Mouse (Mus musculus) inflammation-experienced regulatory T-cells, adult 6 months (primary cell): ENCODE measurements around the gene Ddx55. TPM values are rescaled to one million over a fixed set of nuclear protein-coding genes. Genes with fewer than 3 reads are reported as not detected.
A peak's percentile ranks its signal among the peaks of the same experiment; 100 is the strongest.

ENCODE experiments used
- ATAC-seq: one replicate; pipeline ENCODE4 v1.8.0; 2017
- polyA plus RNA-seq, 3 experiments: library from polyadenylated mRNA; unstranded; fragments of 100-300 nt; shearing (Covaris generic); gene quantifications; one replicate each; pipeline ENCODE4 v1.2.1; 2017

The Ddx55 gene
- polyA plus RNA-seq = 10 to 100 TPM; 14.7 to 22.6 (median 20.1) TPM

DNA sequence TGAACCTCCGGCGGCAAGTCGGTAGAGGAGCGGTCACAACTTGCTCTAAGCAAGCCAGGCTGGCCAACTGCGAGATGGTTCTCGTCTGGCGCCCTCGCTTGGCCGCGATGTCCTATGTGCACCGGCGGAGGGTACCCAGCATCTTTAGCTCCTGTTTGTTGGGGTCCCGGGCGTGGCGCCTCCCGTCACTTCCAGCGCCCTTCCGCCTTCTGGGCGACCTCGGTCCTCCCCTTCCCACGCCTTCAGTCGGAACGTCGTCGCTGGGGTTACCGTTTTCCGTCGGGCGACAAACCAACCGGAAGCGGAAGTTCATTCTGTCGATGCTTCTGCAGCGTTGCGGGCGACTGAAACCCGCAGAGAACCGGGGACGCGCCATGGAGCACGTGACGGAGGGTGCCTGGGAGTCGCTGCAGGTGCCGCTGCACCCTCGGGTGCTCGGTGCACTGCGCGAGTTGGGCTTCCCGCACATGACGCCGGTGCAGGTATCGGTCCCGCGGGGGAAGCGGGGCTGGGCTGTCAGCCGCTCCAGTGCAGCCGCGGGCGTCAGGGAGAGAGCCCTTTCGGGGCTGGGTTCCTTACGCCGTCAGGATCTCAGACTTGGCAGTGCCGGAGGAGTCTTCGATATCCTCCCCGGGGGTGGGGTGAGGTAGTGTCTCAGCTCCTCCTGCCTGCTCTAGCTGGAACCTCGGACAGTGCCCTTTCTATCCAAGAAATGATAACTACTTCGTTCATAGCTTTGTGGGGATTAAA lies at the start of gene Ddx55:
Gene Ddx55, plus strand, starts transcription at position 307 of the 750 bp plus-strand sequence.
- peak; percentile 96 for ATAC-seq

DNA sequence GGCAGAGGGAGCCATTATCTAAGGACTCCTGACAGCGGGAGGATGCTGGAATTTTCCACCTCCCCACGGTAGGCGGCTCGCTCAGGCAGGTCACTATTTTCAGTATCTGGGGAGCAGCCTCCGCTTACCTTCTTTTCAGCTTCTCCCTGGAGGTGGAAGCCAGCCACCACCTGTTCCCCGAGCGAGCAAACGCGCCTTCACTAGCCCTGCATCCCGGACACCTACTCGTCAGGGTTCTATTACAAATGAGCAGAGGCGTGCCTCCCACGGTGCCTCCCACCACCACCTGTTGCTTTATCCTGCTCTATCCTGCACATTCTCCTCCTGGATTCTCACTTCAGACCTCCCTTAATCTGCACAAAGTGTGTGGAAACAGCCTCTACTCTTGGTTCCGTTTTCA lies 48.9 kb upstream of the Ddx55 start:
- ATAC-seq = no peak

DNA sequence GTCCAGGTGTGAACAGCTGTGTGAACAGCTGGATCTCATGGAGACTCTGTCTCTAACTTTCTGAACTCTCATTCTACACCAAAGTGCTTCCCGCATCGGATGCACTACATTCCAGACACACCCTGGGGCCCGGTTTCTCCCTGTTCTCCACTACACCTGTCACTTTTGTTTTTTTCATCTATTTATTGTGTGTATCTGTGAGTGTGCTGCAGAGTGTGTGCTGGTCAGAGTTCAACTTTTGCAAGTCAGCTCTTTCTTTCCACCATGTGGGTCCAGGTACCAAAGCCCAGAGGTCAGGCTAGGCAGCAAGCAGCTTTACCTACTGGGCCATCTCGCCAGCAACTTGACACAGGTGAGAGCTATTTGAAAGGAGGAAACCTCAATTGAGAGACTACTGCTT lies 47.4 kb upstream of the Ddx55 start:
- no peak for ATAC-seq

DNA sequence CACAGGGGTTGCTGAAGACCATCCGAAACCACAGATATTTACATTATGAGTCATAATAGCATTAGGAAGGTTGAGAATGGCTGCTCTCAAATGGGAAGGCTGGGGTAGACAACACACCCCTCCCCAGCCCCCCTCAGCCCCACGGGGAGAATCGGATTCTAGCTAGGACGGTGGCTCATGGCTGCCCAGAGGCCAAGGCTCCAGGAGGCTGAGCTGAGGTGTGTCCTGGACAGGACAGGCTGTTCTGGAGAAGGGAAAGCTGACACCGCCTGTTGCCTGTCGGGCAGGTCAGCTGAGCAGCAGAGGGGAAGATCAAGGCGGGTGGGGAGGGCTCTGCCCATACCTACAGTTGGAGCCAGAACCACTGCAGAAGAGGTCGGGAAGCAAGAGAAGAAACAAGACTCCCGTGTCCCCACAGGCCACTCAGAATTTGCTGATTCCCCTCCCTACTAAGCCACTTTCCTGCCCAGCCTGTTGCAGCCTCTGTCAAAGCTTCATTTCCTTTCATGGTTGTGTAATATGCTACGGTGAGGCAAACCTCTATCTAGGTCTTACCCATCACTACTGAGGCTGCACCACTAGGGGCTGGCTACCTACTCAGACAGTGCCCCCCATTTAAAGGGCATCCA lies 45.8 kb upstream of the Ddx55 start:
- ATAC-seq = no peak

DNA sequence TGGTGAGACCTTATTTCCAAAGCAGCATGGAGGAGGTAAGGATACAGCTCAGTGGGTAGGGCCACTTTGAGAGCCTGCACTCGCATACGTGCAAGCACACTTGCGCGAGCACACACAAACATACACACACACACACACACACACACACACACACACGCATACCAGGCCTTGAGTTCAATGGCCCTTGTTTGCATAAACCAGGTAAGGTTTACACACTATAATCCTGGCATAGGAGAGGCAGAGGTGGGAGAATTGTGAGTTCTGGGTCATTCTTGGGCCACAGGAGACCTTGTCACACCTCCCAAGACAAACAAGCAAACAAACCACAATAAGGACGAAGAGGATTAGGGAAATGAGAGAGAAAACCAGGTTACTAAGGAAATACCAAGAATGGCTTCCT lies 43.5 kb upstream of the Ddx55 start:
- no peak for ATAC-seq

DNA sequence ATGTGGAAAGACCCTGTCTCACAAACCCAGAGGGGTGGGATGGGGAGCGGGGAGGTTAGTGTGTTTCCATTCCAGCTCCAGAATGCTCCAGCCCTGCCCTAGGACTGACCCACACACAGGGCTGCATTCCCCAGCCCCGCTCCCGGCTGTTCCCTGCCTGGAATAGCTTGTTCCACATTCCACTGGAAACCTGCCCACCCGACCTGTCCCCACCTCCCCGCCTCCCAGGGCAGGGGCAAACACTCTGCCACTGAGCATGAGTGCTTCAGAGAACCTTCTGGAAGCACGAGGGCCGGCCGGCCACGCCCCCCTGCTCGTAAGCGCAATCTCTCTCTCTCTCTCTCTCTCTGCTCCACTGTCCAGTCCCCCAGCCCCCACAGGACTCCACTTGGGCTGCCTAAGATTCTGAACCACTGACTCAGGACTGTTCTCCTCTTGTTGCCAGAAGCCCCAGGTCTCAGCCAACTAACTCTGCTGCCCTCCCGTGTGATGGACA lies 42.9 kb upstream of the Ddx55 start:
- no peak for ATAC-seq

DNA sequence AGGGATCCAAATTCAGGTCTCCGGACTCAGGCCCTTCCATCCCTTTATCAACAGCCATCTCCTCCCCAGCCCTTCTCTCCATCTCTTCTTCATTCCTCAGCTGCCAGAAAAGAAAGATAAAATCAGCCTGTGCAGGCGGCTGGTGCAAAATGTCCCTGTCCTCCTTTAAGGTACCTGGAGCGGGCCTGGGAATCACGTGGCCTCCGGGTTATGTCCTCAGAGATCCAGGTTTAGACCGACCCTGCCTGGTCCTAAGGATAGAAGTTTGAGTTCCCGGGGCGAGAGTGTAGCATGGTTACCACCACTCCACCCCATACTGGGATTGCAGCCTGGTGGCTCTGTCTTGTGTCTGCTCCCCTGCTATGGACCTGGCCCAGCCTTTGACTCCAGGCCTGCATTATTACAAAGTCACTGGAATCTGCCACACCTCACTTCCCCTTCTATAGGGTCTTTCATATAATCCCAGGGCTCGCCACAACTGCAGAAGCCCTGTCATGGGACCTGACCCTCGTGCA lies 42.1 kb upstream of the Ddx55 start:
- ATAC-seq = no peak

DNA sequence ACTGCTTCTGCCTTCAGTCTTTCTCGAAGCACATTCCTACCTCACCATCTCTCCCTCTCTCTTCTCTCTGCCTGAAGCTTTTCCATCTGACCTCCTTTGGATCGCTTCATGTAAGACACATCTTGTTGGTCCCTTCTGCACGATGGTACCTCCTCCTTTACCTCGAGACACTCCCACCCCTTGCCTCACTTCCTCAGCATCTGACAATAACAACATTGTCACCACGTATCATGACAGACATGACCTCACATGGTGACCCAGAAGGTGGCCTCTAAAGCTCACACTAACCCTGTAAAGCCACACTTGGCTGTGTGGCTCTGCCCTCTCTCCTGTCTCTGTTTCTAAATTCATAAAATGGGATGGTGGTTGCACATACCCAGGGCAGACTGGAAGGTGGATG lies 36.9 kb upstream of the Ddx55 start:
- ATAC-seq = no peak

DNA sequence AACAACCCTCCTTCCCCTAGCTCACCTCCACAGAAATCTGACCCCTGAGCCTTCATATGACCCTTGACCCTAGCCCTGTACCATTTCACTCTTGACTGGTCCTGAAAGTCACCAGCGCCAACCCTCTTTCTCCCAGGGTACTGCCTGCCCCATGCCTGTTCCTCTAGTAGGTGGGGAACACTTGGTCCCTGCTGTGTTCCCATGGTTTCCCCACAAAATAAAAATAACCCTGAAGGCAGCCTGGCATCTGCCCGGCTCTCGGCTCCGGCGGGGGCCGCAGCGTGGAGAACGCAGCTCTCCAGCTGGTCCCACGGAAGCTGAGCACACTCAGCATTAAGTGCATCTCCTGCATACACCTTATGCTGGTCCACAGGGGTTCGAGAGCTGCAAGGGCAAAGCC lies 34.0 kb upstream of the Ddx55 start:
- no peak for ATAC-seq

DNA sequence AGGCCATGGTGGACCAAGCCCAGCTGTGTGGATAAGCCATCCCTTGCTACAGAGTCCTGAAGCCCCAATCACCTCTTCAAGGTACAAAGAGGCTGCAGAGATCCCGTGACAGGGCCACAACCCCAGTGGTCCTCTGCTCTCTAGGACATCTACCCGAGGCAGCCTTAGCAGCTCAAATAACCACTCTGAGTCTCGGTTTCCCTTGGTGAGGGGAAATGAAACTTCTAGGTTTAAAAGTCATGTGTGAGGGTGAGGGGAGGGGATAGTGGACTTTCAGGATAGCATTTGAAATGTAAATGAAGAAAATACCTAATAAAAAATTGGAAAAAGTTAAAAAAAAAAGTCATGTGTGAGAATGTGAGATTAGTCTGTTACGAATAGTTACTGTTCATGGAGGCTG lies 31.1 kb upstream of the Ddx55 start:
- no peak for ATAC-seq

DNA sequence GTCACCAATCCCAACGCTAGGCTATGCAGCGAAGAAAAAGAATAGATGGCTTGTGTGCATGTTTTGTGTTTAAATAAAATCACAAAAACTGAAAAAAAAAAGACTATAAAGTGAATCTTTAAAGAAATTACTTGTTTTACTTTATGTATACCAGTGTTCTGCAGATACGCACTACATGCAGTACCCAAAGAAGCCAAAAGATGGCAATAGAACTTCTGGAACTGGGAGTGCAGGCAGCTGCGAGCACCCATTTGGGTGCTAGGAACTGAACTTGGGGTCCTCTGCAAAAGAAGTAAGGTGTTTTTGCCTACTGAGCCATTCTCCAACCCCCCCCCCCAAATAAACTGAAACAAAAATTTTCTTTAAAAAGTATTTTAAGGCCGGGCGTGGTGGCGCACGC lies 29.6 kb upstream of the Ddx55 start:
- no peak for ATAC-seq

DNA sequence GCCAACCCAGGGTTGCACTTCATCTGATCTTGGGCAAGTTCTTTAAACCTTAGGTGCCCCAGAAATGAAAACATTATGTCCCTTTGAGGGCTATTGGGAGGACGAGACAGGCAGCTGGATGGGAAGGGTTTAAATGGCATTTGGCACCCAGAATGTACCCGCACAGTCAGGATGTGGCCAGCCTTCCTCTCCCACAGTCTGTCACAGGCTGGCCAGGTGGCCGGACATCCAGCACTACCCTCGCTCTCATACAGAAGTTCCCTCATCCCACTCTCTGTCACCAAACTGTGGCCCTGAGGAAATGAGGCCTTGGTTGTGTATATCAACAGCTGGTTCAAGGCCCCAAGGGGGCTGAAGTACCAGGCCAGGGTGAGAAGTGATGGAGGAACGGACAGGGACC lies 27.7 kb upstream of the Ddx55 start:
- no peak for ATAC-seq

DNA sequence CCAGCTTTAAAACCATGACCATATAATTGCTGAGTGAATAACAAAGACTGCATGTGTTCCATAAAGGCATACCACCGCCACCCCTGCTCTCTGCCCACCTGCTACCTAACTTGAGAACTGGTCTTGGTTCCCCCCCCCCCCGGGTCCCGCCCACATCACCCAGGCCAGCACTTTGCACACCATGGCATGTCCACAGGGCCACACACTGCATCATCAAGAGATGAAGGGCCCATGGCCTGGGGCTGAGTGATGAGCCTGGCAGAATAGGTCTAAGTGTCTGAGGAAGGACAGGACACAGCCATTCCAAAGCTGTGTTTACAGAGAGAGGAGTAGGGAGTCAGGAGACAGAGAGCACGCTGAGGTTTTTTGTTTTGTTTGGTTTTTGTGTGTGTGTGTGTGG lies 24.3 kb upstream of the Ddx55 start:
- no peak for ATAC-seq

DNA sequence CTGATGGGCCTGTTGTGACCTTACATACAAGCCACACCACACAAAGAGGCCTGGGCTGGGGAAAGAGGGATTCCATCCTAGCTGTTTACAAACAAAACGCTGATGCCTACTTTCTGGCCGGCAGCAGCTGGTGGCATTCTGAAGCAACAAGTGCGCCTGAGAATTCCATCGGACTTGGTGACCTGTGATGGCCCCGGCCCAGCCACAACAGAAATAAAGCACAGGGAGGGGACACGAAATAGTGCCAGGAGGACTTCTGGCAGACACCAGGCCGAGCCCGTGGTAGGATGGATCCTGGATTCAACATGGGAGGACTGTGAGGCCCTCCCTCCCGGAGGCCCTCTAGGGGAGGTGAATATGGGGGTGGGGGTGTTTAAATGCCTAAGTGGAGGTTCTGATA lies 23.9 kb upstream of the Ddx55 start:
- ATAC-seq = no peak

DNA sequence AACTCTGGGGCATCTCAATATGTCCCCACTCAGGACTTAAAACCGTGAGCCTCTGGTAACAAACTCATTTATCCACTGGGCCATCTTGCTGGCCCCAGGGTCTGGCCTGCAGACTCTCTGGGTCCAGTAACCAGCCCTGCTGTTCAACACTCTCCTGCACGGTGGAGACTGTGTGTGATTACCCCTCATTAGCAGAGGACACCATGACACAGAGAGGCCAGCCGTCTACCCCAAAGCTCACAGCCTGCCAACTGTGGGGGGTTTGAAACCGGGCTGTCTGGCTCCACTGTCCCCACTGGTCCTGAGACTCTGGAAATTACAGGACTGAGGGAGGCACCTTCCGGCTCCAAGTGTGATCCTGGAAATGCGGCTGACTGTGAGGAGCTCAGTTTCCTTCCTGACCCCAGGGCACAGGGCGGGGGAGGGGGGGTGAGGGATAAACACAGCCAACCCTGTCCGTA lies 23.4 kb upstream of the Ddx55 start:
- no peak for ATAC-seq

DNA sequence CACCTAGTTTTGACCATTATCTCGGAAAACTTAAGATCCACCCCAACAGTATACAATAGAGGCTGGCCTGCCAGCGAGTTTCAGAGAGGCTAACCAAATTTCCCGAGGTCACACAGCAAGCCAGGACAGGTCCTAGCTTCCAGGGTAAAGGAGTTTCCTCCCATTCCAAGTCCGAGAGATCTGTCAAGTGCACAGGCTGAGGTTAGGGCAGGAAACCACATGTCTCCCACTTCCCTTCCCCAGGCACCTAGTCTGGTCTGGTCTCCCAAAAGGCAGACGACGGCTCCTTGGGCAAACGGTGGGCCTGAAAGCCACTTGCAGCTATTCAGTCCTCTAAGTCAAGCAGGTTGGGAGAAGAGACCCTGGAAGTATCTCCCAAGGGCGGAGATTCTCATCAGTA lies 23.0 kb upstream of the Ddx55 start:
- no peak for ATAC-seq

DNA sequence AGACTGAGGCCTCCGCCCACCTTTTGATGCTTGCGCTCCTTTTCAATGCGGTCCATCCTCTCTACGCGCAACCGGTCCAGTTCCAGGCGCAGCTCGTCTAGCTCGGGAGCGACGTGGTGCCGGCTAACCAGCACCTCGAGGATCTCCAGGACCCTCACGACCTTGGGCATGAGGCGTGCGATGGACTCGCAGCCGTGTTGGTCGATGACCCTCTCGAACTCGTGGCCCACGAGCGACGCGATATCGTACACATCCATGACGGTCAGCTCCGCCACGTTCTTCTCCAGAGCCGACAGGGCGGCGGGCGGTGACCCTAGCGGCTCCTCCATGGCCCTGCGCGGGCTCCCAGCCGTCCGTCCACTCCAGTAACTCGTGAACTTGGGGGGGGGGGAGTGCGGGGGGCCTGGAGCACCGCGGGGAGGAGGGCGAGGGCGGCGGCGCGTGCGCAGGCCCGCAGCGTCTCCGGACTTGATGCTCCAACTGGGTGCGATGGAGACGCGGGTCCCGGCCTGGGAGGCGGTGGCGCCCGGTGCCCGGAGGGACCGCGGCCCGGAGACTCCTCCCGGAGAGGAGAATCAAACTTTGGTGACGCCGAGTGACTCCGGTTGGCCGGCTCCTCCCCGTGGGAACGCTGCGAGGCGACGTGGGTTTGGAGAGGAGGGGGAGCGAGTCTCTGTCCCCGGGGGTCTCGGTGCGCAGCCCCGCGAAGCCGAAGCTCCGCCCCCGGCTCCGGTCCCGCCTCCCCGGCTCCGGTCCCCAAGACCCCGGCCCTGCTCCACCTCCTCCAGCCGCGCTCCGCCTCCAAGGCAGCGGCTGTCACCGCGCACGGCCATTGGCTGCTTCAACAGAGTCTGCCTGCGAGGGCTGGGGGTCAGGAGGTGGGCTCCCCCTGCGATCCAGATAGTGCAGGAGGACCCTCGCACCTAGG lies 21.7 kb upstream of the Ddx55 start, which contains the start of gene Rilpl1:
Gene Rilpl1, minus strand, starts transcription at position 737 of the 928 bp plus-strand sequence.
- peak; percentile 82 for ATAC-seq

DNA sequence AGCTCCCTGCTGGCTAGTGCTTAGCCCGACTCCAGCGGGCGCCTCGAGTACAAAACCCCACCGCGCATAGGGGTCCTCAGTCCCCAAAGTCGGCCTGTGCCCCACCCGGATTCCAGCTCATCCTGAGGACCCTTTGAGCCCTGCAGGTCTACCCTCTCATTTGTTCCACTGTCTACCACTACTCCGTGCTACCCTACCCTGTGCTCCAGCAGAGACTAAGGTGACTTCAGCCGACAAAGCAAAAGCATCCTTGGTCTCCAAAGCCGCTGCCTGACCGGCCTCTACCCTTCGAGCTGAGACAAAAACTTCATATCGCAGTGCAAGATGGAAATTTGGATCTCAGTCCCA lies 21.1 kb upstream of the Ddx55 start:
- peak; percentile 25 for ATAC-seq

DNA sequence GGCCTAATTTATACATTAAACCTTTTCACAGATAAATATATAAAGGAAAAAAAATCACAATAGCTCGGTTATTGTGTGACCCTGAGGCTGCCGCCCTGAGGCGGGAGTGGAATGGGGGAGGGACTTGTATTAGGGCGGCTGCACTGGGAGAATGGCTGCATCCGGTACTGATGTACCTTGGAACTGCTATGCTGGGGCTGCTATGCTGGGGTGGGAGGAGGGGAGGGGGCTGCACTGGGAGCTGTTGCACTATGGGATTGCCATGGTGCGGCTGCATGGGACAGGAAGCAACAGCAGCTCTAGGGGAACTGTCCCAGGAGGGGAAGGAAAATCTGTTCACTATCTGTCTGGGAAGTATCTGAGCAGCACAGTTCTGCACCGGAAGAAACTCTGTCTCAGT lies 20.2 kb upstream of the Ddx55 start:
- ATAC-seq = no peak

DNA sequence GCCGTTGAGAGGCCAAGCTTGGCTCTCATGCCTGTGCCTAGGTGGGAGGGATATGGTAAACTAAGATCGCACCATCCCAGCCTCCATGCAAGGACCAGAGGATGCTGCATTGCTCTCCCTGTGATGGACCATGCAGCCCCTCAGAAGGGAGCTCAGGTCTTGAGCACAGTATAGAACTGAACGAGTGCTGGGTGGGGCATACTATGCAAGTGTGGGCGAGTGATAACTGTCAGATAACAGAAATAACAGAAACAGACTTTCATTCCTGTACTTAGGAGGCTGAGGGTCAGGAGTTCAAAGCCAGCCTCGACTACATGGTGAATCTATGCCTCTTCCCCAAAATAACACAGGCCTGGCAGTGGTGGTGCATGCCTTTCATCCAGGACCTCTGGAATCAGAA lies 17.6 kb upstream of the Ddx55 start:
- ATAC-seq = no peak

DNA sequence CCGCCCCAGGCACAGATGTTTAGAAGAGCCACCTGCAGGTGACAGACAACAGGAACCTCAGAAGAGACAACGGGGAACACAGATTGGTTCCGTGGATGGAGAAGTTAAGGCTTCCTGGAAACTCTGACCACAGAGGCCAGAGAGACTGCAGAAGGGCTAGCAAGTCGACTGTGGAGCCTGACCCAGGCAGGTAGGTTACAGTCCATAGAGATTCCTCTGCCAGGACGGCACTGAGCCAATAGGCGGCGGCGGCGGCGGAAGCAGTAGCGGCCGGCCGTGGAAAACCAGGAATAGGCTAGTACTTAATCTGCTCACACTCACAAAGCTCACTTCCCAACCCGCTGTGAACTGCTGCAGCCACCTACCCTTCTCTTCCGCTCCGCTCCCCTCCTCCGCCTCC lies 15.9 kb upstream of the Ddx55 start:
- ATAC-seq = no peak

DNA sequence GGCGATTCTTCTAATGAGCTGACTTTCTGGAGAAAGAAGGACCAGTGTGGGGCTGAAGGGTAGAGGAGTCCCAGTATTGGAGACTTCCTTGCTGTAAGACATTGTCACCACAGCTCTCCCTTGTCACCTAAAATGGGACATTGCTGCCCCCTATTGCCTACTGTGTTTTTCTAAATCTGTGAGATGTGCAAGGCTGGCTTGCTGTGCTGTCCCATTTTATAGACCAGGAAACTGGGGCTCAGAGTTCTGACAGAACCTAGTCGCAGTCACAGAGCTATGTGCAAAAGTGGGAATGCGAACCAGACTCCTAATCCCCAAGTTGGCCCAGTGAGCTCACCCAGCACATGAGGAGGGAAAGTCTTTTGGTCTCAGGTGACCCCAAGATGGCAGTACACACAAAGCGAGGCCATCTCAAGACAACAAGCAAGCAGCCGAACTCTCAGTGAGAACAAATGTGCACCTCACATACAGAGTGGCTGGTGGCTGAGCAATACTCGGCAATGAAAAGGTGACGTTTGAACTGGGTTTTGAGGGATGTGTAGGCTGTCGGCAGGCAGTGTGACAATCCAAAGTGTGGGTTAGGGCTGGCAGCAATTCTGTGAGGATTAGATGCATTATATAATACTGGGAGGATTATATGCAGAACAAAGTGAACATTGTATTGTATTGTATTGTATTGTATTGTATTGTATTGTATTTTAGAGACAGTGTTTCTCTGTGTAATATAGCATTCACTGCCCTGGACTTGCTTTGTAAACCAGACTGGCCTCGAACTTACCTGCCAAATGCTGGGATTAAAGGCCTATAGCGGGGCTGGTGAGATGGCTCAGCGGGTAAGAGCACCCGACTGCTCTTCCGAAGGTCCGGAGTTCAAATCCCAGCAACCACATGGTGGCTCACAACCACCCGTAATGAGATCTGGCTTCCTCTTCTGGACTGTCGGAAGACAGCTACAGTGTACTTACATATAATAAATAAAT lies 13.6 kb upstream of the Ddx55 start:
- peak; percentile 23 for ATAC-seq
